Mouse (Mus musculus): ENCODE measurements around the gene Hprt. TPM values are rescaled to one million over a fixed set of nuclear protein-coding genes. Genes with fewer than 3 reads are reported as not detected.

The Hprt gene
- total RNA-seq (2014; rRNA removed) (36.5 and 37.0 TPM in 2 replicates), polyA plus RNA-seq (2015; fragmentation: Nextera tagmentation; extraction: Ambion mirVana) (213 and 221 TPM in 2 replicates)

- WGBS, result 34% methylated on average over 65 of the region's 72 CpGs
- ATAC-seq (peak; percentile 97), DNase-seq (ENCODE audit: low spot score) (peak; percentile 86)
- H3K27ac ChIP-seq, result peak within 1 kb of the TSS; percentile 88
- peak within 1 kb of the TSS; percentile 59 for H3K4me3 ChIP-seq (ENCODE audit: low read length)
- H3K4me2 ChIP-seq (ENCODE audit: low read depth, low read length), result peak within 1 kb of the TSS; percentile 57
- H3K4me1 ChIP-seq (ENCODE audit: insufficient read depth, low read length), result peaks cover 6% of the 10 kb centered on the region; the same call in 1 of the 2 replicates
- H3K27me3 ChIP-seq (ENCODE audit: insufficient read depth, low read length), result no peaks in the 10 kb centered on the region
- no peak for TF ChIP-seq CTCF (IDR thresholded peaks at IDR 0.05; ENCODE audit: low read depth)
- no peaks in the 10 kb centered on the region for H3K36me3 ChIP-seq (ENCODE audit: insufficient read depth, low read length)
- no peaks in the 10 kb centered on the region for H3K9me3 ChIP-seq (ENCODE audit: low read length)
- peak within 1 kb of the TSS; percentile 80 for H3K9ac ChIP-seq (replicated peaks; ENCODE audit: low read length)
Observed at GRCm38 (mm10) chrX:52987905-52988783, at the start of gene Hprt. TSS of gene Hprt (plus strand) at chrX:52988137.

- Histone ChIP-seq H3K4me1 (ENCODE audit: insufficient read depth, low read length) (no peaks in the 10 kb centered on the region), H3K9me3 (ENCODE audit: low read length) (no peaks in the 10 kb centered on the region), H3K4me2 (ENCODE audit: low read depth, low read length) (no peak overlapping the region), H3K4me3 (ENCODE audit: low read length) (no peak overlapping the region), H3K27ac (no peak overlapping the region), H3K27me3 (ENCODE audit: insufficient read depth, low read length) (no peaks in the 10 kb centered on the region), H3K9ac (replicated peaks; ENCODE audit: low read length) (no peak overlapping the region), H3K36me3 (ENCODE audit: insufficient read depth, low read length) (no peaks in the 10 kb centered on the region; the same call in 1 of the 2 replicates)
- 88% methylated on average over 5 of the region's 5 CpGs for WGBS
- DNase-seq (ENCODE audit: low spot score) (no peak), ATAC-seq (no peak)
- no peak for TF ChIP-seq CTCF (IDR thresholded peaks at IDR 0.05; ENCODE audit: low read depth)
Observed at GRCm38 (mm10) chrX:52945509-52945908, 42.4 kb upstream of the Hprt start.

- no peak overlapping the region for H3K27ac ChIP-seq
- no peak overlapping the region for H3K9ac ChIP-seq (replicated peaks; ENCODE audit: low read length)
- WGBS, result 57% methylated on average over 2 of the region's 2 CpGs
- no peaks in the 10 kb centered on the region; the same call in 1 of the 2 replicates for H3K36me3 ChIP-seq (ENCODE audit: insufficient read depth, low read length)
- no peaks in the 10 kb centered on the region for H3K9me3 ChIP-seq (ENCODE audit: low read length)
- no peaks in the 10 kb centered on the region for H3K27me3 ChIP-seq (ENCODE audit: insufficient read depth, low read length)
- no peak overlapping the region for H3K4me2 ChIP-seq (ENCODE audit: low read depth, low read length)
- peak; percentile 53 for TF ChIP-seq CTCF (IDR thresholded peaks at IDR 0.05; ENCODE audit: low read depth)
- no peak overlapping the region for H3K4me3 ChIP-seq (ENCODE audit: low read length)
- H3K4me1 ChIP-seq (ENCODE audit: insufficient read depth, low read length), result no peaks in the 10 kb centered on the region
- ATAC-seq (no peak), DNase-seq (ENCODE audit: low spot score) (peak; percentile 48)
Observed at GRCm38 (mm10) chrX:52949713-52950112, 38.2 kb upstream of the Hprt start.

- no peak for ATAC-seq
Observed at GRCm38 (mm10) chrX:52956942-52957341, 31.0 kb upstream of the Hprt start.

GRCm38 (mm10) chrX:52961559-52962110, 26.3 kb upstream of the Hprt start:
- Histone ChIP-seq H3K4me3 (ENCODE audit: low read length) (no peak overlapping the region), H3K9me3 (ENCODE audit: low read length) (no peaks in the 10 kb centered on the region), H3K9ac (replicated peaks; ENCODE audit: low read length) (no peak overlapping the region), H3K36me3 (ENCODE audit: insufficient read depth, low read length) (no peaks in the 10 kb centered on the region), H3K4me1 (ENCODE audit: insufficient read depth, low read length) (no peaks in the 10 kb centered on the region), H3K4me2 (ENCODE audit: low read depth, low read length) (no peak overlapping the region), H3K27ac (no peak overlapping the region), H3K27me3 (ENCODE audit: insufficient read depth, low read length) (no peaks in the 10 kb centered on the region)
- 47% methylated on average over 5 of the region's 5 CpGs for WGBS
- DNase-seq (ENCODE audit: low spot score) (peak; percentile 1), ATAC-seq (no peak)
- TF ChIP-seq CTCF (IDR thresholded peaks at IDR 0.05; ENCODE audit: low read depth), result no peak

More at GRCm38 (mm10) chrX:52956942-52957341, 31.0 kb upstream of the Hprt start:
- DNase-seq (ENCODE audit: low spot score), result no peak
- Histone ChIP-seq H3K4me1 (ENCODE audit: insufficient read depth, low read length) (no peaks in the 10 kb centered on the region), H3K4me3 (ENCODE audit: low read length) (no peak overlapping the region), H3K9me3 (ENCODE audit: low read length) (no peaks in the 10 kb centered on the region), H3K27me3 (ENCODE audit: insufficient read depth, low read length) (no peaks in the 10 kb centered on the region), H3K4me2 (ENCODE audit: low read depth, low read length) (no peak overlapping the region), H3K36me3 (ENCODE audit: insufficient read depth, low read length) (no peaks in the 10 kb centered on the region; the same call in 1 of the 2 replicates), H3K27ac (no peak overlapping the region), H3K9ac (replicated peaks; ENCODE audit: low read length) (no peak overlapping the region)
- 83% methylated on average over 4 of the region's 4 CpGs for WGBS
- no peak for TF ChIP-seq CTCF (IDR thresholded peaks at IDR 0.05; ENCODE audit: low read depth)

- WGBS, result 95% methylated on average over 2 of the region's 2 CpGs
Observed at GRCm38 (mm10) chrX:52965149-52965548, 22.8 kb upstream of the Hprt start.

More at GRCm38 (mm10) chrX:52965149-52965548, 22.8 kb upstream of the Hprt start:
- Histone ChIP-seq H3K4me1 (ENCODE audit: insufficient read depth, low read length) (no peaks in the 10 kb centered on the region), H3K9ac (replicated peaks; ENCODE audit: low read length) (no peak overlapping the region), H3K27me3 (ENCODE audit: insufficient read depth, low read length) (no peaks in the 10 kb centered on the region), H3K4me3 (ENCODE audit: low read length) (no peak overlapping the region), H3K9me3 (ENCODE audit: low read length) (no peaks in the 10 kb centered on the region), H3K27ac (no peak overlapping the region), H3K4me2 (ENCODE audit: low read depth, low read length) (no peak overlapping the region), H3K36me3 (ENCODE audit: insufficient read depth, low read length) (no peaks in the 10 kb centered on the region)
- DNase-seq (ENCODE audit: low spot score), result no peak
- no peak for TF ChIP-seq CTCF (IDR thresholded peaks at IDR 0.05; ENCODE audit: low read depth)
- no peak for ATAC-seq
